8 mouse cellular contexts compared by ENCODE assay signal in the genomic region with DNA sequence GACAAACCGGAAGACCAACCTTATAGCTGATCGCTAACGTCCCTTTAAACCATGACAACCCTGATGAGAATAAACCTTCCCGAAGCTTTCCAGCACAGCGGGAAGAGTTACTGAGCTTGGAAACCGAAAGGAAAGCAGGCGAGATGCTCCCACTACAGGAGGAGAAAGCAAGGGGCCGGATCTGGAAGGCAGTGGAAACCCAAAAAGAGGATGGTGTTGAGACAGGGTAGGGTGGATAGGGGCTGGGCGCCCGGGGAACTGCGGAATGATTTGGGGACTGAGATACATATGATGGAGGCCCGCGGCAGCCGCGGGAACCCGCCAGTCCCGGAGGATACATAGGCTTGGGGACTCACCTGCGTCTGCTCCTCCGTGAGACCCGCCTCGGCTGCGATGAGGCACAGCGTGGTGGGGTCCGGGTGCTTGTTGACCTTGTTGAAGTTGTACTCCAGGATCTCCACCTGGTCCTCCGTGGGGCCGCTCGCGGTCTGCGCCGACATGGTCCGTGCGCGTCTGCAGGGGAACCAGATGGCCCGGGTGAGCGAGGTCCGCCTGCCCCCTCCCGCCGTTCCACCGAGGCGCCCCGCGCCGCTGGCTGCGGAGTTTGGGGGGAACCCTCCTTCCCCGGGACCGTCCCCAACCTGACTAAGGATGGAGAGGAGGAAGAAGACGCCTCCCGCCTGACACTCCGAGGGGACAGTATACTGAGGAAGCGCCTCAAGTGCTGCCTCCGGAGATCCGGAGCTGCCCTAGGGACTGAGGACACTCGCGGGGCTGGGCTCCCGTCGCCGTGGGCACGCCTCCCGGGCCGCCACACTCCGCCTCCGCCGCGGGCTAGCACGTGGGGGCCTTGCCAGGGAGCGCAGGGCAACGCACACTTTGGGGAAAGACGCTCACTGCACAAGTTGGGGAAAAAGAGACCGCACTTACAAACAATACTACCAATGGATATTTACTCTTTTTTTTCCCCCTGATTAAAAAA. TPM values are rescaled to one million over a fixed set of nuclear protein-coding genes. Genes with fewer than 3 reads are reported as not detected.
DNase-seq lines count a peak whose midpoint lies in the region; ATAC-seq lines count a peak whose summit lies in the region.

No protein-coding gene starts in this region.

- H3K9me3 ChIP-seq in hindbrain, embryonic 12.5 days (replicated peaks), result no peaks in the 10 kb centered on the region

- peak overlapping the region; percentile 96 for H3K4me2 ChIP-seq in hindbrain, embryonic 12.5 days (replicated peaks)

- H3K9ac ChIP-seq in hindbrain, embryonic 12.5 days, result peak overlapping the region; percentile 54

- peak; percentile 78 for ATAC-seq in hindbrain, embryonic 12.5 days (ENCODE audit: low FRiP score)

- no peak overlapping the region for H3K27ac ChIP-seq in hindbrain, embryonic 12.5 days

- H3K4me1 ChIP-seq in hindbrain, embryonic 12.5 days, result peaks cover 18% of the 10 kb centered on the region

- H3K4me3 ChIP-seq in hindbrain, embryonic 12.5 days, result peak overlapping the region; percentile 48

- peaks cover 22% of the 10 kb centered on the region for H3K27me3 ChIP-seq in hindbrain, embryonic 12.5 days

- WGBS in hindbrain, embryonic 12.5 days, result 2% methylated on average over 49 of the region's 69 CpGs

- DNase-seq in MN1 (ENCODE audit: low spot score), result peak; percentile 75
- peak; percentile 67 to 76 for DNase-seq in cerebellum, postnatal 10 days
- peak; percentile 9 to 31 for DNase-seq in frontal cortex, postnatal 25 days (ENCODE audit: low spot score in 2 of 2)
- peak; percentile 49 to 56 for DNase-seq in layer of hippocampus, postnatal 25 days (ENCODE audit: extremely low spot score in 1 of 2, low spot score in 1 of 2)
- peak; percentile 89 for DNase-seq in lung, postnatal 36 days
- DNase-seq in ovary, postnatal 36 days (ENCODE audit: low spot score), result peak; percentile 80
- peak; percentile 49 to 60 for DNase-seq in thymus, postnatal 36 days

- no peaks in the 10 kb centered on the region for H3K36me3 ChIP-seq in hindbrain, embryonic 12.5 days

RNA-seq across cellular contexts. Expression of gene Hopx, which starts 20.1 kb away (rescaled TPM):
- 1.6 and 2.8 TPM in 2 replicates for polyA plus RNA-seq in hindbrain, embryonic 12.5 days (2016; fragmentation: Nextera tagmentation; extraction: Ambion mirVana)
- 10 to 100 TPM; 86.3 to 89.3 TPM for total RNA-seq in layer of hippocampus, postnatal 25 days (2021)

Comparison
In these comparisons a context has a peak if more than half of its experiments do, and no peak if none do; other contexts are left out.
1. DNase-seq: peak in every context shown above with its lines; median percentile 89 in lung, postnatal 36 days; 80 in ovary, postnatal 36 days; 75 in MN1; 72 in cerebellum, postnatal 10 days; 54 in thymus, postnatal 36 days; 52 in layer of hippocampus, postnatal 25 days; 20 in frontal cortex, postnatal 25 days.